Mouse (Mus musculus) 3134 (cell line): ENCODE data around the gene Crcp.

ENCODE experiments used
- DNase-seq: peaks from one replicate; pipeline ENCODE4 v3.0.0-alpha.2; 2011; ENCODE audit warnings: low spot score; ENCODE audit not compliant: insufficient read length; ENCODE audit errors: extremely low read depth

Crcp gene

DNA sequence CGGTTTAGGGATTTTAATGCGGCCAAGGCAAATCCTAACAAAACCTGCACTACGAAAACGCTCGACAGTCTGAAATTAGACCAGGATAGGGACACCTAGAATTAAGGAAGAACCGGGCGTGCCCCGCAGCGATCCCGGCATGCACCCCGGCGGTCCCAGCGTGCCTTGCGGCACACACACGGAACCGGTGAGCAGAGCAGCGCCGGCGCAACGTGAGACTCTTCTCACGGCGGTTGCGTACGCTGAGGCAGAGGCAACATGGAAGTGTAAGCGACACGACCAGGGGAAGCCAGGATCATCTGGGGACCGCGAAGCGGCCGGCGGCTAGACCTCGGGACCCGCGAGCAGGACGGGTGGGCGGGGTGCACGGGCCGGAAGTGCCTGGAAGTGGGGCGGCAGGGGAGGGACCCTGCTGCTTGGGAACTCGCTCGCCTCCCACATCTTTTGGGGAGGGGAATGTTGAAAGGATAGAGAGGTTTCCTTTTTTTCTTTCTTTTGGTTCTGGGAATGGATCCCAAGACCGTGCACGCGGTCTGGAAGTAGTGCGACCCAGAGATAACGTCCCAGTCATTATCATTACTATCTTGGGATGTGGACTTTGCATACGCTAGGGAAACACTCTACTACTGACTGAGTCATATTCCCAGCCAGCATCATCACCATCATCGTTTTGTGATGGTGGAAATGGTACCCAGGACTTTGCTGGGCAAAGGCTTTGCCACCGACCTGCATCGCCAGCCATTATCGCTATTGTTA lies at the start of gene Crcp, which contains the start of gene Asl:
Crcp (plus strand) TSS at position 149 of the 756 bp plus-strand sequence.
Asl (minus strand) TSS at position 106 of the 756 bp plus-strand sequence.
- peak; percentile 89 for DNase-seq

DNA sequence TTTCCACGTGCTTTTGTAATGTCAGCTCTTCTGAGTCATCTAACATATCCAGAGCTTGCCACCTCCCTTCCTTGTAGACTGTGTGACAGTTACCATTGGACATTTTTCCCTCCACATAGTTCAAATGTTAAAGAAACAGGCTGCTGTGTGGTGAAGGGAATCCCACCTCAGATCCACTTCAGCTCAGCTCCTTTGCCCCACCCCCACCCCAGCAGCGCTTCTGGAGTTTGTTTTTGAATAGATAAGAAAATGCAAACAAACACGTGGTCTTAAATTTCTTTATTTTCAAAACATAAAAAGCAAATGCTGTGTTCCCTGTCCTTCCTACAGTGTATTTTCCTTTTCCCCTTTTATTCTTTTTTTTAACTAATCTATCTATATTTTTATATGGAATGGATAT lies 48.9 kb upstream of the Crcp start:
- DNase-seq: no peak

DNA sequence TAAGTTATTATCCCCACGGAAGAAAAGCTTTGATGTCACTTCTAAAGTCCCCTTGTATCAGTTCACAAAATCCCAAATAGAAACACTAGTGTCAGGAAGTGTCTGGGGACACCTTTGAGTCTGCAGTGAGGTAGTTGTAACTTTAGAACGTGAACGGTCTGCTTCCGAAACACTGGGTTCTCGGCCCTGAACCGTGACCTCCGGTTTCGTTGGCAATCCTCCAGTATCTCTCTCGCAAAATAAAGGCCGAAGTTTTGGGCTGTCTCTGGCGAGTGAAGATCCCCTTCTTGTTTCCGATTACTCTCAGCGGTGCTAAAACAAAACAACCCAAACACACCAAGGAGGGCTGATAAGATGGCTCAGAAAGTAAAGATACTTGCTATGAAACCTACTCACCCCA lies 39.7 kb upstream of the Crcp start:
- no peak for DNase-seq

DNA sequence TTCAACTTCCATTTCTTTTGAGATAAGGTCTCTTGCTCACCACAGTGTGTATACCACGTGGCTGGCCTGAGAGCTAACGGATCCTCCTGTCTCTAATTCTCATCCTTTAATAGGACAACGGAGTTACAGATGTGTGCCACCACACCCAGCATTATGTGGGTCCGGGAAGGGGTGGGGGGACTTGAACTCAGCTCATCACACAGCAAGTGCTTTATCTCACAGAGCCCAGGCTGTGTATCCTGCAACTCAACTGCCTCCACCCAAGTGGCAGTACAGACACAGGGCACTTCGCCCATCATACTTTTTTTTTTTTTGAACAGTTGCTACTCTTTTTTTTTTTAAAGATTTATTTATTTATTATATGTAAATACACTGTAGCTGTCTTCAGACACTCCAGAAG lies 37.2 kb upstream of the Crcp start:
- no peak for DNase-seq

DNA sequence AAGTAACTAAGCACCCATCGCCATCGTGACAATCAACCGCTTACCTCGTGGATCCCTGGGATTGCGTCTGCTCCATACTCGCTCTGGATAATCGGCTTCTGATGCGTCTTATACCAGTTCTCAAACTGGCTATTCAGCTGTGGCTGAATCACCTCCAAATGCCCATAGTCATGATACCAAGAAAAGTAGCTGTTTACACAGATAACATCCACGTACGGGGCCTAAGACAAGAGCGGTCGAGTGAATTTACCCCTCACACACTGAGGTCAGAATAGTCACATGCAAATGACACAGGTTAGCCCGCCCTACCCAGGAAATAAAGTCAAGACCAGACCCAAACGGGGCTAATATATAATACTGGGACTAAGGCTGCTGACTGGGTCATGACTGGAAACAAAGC lies 35.7 kb upstream of the Crcp start:
- no peak for DNase-seq

DNA sequence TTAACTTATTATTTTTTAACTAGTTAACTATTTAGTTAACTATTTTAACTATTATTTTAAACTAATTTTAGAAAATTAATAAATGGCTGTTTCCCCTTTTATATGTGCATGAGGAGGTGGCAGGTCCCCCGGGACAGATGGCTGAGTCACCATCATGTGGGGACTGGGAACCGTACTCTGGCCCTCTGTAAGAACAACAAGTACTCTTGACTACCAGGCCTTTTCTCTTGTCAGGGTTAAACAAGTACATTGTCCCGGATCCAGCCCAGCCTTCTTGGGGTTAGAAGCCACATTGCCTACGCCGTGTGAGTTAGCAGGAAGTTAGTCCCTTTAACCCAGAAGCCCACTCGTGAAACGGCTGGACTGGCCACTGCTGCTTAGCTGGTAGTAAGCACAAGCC lies 34.1 kb upstream of the Crcp start:
- DNase-seq: no peak

DNA sequence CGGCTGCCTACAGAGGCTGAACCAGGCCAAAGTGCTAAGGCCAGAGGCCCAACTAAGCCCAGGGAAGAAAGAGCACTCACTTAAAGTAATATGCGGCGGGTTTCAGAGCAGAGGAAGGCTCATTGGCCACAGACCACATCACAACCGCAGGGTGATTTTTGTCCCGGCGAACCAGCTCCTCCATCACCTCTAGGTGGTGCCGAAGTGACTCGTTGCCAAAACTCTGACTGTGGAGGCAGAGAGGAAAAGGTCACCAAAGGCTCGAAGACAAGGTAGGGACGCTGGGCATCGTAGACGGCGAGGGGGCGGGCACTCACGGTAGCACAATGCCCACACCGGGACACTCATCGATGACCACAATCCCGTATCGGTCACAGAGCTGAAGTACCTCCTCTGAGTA lies 31.4 kb upstream of the Crcp start:
- no peak for DNase-seq

DNA sequence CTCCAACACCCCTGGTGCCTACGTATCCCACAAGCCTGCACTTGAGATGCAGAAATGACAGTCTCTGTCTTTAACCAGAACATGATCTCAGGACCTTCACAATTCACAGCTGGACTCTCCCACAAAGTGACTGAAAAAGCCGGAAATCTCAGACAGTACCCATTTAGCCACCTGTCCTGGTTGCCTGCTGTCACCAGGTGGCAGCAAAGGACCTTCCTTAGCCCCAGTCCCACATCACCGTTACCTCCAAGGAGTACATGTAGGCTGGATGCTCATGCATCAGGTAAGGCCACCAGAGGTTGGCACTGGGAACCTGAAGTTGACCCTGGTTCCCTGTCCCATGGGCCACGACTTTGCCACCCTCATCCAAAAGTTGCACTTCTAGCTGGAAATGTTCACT lies 30.0 kb upstream of the Crcp start:
- DNase-seq: no peak

DNA sequence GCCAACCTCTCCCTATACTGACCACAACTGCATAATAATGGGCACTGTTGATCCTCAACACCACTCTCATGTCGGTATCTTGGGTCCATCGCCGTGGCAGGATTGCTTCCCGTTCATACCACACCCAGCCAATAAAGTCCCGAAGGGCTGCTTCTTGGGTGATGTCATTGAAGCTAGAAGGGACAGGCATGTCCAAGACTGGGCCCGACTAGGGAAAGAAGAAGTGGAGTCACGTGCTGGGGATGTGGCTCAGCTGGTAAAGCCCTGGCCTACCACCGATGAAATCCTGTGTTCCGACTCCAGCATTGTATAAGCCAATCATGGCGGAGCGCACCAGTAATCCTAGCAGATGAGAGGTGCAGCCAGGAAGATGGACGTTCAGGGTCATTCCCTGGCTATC lies 28.4 kb upstream of the Crcp start:
- no peak for DNase-seq

DNA sequence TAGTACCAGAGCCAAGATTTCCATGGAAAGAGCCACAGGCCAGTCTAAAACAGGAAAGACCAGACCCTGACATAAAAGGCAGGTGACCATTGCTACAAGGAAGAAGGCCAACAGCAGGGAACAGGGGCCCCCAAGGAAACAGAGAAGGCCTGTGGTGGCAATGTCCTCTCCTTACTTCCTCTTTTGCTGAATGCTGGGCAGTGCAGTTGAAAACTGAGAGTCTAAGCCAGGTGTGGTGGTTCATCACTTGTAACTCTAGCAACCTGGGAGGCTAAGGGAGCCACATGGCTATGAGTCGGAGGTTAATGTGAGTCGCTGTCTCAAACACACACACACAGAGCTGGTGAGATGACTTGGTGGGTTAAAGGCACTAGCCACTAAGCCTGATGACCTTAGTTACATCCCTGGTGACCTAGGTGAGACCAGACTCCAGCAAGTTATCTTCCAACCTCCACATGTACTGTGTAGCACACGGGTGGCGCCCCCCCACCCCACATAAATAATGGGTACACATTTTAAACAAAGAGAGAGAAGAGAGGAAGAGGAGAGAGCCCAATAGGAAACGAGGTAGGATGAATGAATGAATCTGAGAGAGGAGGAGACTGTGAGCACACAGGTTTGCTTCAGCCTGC lies 27.6 kb upstream of the Crcp start:
- DNase-seq: no peak

DNA sequence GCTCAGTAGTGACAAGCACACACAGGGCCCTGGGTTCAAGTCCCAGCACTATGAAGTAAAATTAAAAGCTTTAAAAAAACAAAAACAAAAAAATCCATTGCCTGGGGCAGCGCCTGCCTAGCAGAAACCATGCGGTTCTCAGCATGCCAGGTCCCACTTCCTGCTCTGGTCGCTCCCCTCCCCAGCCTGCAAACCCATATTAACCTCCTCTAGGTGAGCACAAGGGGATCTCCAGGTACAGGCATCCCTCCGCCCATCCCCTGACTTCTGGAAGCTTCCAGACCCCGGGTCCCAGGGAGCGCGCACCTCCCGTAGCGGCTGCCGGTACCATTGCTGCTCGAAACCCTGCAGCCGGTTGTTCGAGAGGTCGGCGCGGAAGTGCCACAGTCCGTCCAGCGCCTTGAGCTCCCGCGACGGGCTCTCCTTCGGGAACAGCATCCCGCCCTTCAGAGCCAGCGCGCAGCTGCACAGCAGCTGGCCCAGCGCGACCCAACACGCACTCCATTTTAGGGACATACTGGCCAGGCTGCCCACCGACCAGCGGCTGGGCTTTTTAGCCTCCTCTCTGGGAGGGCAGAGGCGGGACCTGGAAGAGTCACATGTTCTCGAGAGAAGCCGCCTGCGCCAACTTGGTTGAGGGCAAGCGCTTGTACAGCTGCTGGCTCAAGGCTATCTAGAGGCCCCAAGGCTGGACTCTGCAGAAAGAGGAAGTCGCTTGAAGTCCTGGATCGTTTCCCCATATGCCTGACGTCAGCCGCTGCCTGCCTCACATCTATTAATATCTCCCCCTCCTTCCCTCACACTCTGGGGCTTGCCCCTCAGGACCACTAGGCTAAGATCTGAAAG lies 26.6 kb upstream of the Crcp start, which contains the start of gene Gusb:
Gusb (minus strand) TSS at position 749 of the 846 bp plus-strand sequence.
- peak; percentile 90 for DNase-seq

DNA sequence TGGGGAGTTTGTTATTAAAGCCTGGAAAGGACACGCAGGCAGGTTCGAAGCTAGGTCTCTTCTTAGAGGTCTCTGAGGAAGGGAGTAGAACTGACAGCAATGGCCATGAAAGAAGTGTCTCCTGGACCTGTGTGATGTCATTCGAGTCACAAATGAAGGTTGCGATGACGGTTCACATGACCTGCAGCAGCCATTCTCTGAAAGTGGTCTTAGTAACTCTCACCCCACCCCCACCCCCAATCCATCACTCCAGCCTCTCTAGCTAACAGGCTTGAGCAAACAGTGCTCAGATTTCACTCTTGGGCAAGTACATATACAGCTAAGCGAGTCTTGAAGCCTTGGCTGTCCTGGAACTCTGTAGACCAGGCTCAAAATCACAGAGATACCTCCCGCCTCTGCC lies 25.9 kb upstream of the Crcp start:
- no peak for DNase-seq

DNA sequence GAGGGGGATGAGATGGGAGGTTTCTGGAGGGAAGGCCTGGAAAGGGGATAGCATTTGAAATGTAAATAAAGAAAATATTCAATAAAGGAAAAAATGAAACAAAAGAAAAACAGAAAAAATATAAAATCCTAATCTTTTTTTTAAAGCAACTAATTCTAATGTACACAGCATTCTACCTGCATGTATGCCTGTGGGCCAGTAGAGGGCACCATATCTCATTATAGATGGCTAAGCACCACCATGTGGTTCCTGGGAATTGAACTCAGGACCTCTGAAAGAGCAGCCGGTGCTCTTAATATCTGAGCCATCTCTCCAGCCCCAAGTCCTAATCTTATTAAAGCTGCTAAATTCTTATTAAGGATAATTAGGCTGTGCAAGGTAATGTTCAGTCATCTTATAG lies 21.7 kb upstream of the Crcp start:
- DNase-seq: no peak

DNA sequence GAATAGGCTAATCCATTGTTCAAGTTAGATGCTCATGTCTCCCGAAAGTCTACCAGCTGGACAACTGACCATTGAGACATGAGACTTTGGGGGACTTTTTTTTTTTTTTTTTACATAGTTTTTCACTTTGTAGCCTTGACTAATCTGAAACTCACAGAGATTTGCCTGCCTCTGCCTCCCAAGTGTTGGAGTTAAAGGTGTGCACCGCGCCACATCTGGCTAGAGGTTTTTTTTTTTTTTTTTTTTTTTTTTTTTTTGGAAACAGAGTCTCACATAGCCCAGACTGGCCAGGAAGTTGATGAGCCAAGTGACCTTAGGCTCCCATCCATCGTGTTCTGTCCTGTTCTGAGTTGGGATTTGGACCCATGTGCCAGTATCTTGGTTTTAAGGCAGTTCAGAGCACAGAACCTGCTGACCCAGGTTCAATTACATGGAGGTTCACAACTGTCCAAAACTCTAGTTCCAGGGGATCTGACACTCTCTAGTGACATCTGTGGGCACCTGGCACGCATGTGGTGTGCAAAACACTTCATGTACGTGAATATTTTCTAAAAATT lies 21.0 kb upstream of the Crcp start:
- DNase-seq: no peak

DNA sequence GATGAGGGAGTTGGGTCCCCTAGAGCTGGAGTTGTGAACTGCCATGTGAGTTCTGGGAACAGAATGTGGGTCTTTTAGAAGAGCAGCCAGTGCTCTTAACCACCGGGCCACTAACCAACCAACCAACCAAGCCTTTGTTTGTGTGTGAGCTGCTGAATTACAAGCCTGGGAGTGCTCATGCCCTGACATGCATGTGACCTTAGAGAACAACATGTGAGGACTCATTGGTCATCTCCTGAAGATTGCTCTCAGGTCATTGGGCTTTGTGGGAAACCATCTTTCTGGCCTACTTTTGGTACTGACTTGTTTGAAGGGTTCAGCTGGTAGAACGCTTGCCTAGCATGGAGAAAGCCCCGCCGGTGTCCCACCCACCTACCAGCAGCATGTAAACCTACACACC lies 19.3 kb upstream of the Crcp start:
- no peak for DNase-seq

DNA sequence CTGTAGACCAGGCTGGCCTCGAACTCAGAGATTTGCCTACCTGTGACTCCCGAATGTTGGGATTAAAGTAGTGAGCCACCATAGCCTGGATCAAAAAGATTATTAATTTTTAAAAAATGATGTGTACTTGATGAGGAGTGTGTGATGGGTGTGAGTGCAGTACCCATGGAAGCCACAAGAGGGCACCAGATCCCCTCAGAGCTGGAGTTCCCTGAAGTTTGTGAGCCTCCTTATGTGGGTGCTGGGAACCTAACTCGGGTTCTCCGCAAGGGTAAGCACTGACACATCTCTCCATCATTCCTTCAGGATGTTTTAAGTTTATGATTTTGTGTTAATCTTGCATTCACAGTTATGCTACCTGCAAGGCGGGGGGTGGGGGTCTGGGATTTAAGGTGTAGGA lies 18.1 kb upstream of the Crcp start:
- DNase-seq: no peak

DNA sequence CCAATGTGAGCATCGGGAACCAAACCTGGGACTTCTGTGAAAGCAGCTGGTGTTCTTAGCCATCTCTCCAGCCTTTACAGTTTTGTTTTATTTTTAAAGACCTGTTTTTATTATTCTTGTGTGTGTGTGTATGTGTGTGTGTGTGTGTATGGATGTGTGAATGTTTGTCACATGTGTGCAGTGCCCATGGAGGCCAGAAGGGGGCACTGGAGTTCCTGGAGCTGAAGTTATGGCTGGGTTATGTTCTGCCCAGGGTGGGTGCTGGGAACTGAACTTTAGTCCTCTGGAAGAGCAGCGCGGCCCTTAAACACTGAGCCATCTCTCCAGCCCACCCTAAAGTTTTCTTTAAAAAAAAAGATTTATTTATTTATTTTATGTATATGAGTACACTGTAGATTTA lies 14.0 kb upstream of the Crcp start:
- DNase-seq: no peak

DNA sequence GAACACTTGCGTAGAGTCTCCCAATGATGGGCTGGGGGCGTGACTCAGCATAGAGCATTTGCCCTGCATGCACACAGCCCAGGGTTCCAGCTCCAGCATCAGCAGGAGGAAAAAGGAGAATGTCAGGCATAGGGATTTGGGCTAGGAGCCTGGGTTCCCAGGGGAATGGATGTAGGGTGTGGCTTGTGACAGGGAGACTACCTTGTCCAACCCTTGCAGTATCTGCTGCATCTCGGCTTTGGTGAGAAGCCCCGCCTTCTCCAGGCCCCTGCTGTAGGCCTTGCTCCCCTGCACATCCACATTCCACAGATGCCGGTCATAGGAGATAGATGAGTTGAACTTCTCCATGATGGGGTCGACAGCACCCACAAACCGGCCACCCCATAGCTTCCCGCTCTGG lies 9.6 kb upstream of the Crcp start:
- no peak for DNase-seq

DNA sequence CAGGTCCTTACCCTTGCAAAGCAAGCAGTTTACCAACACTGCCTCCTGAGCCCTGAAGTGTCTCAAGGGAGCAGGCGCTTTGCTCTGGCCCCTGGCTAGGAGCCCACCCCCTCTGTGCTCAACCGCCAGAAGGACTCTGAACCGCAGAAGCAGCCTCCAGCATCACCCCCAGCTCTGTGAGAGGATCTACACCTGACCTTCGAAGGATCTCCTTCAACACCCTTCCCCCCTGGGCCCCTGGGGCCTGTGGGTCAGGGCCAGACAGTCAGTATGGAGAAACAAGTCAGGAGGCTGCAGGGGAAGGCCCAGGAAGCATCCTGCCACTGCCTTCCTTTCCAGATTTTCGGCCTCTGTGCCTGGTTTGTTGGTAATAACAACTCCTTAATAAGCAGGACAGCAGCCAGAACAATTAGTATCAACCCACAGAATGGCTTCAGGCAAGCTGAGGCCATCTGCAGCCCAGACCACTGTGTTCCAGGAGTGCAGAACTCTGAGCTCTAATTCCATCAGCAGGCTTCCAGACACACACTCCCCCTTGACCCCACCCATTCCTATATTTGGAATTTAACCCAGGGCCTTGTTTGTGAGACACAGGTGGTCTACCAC lies 7.6 kb upstream of the Crcp start:
- DNase-seq: no peak

DNA sequence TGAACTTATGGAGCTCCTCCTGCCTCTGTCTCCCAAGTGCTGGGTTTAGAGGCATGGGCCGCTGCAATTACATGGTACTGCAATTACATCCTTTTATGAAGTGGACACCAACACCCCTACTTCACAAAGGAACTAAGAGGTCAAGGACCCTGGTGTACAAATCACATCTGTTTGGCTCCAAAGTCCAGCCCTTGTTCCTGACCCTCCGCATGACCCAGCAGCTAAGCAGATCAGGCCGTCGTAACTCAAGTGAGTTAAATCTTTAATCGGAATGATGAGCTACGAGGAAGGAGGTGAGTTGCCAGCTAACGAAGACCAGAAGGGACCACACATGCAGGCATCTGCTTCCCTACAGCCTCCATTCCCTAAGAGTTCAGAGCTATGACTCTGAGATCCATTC lies 6.7 kb upstream of the Crcp start:
- no peak for DNase-seq
